Mouse (Mus musculus) neural tube, embryonic 14.5 days (tissue): Measurements from ENCODE around the gene Gm44805. TPM values are rescaled to one million over a fixed set of nuclear protein-coding genes. Genes with fewer than 3 reads are reported as not detected.

Experiments
- ATAC-seq: fragments of 200-750 bp; cut with Nextera tagmentation; 2 replicates; pipeline ENCODE4 v1.8.0; 2017; ENCODE audit warnings: low read depth, mild to moderate bottlenecking, moderate TSS enrichment, moderate library complexity
- H3K27ac ChIP-seq: fragments of 300-500 bp; sonication (generic); 2 replicates; pipeline ENCODE4 v1.5.1; 2014; ENCODE audit warnings: low read depth, mild to moderate bottlenecking, control low read depth, low read length, moderate library complexity, mixed read lengths
- H3K27me3 ChIP-seq: fragments of 300-500 bp; sonication (generic); 2 replicates; pipeline ENCODE4 v1.6.1; 2014; ENCODE audit warnings: low read length; ENCODE audit not compliant: control insufficient read depth, insufficient read depth
- H3K36me3 ChIP-seq: fragments of 300-500 bp; sonication (generic); 2 replicates; pipeline ENCODE4 v1.6.1; 2014; ENCODE audit warnings: low read length, mixed read lengths; ENCODE audit not compliant: control insufficient read depth, insufficient read depth
- H3K4me1 ChIP-seq: fragments of 300-500 bp; sonication (generic); 2 replicates; pipeline ENCODE4 v1.6.1; 2014; ENCODE audit warnings: low read length; ENCODE audit not compliant: control insufficient read depth, insufficient read depth
- H3K4me2 ChIP-seq: fragments of 300-500 bp; sonication (generic); 2 replicates; pipeline ENCODE4 v1.6.1; 2014; ENCODE audit warnings: mild to moderate bottlenecking, low read depth, low read length, control low read depth
- H3K4me3 ChIP-seq: fragments of 300-500 bp; sonication (generic); 2 replicates; pipeline ENCODE4 v1.5.1; 2014; ENCODE audit warnings: low read depth, low read length, control low read depth, mixed read lengths
- H3K9ac ChIP-seq: fragments of 300-500 bp; sonication (generic); replicated peaks from 2 replicates; pipeline ENCODE4 v1.6.1; 2014; ENCODE audit warnings: low read depth, mild to moderate bottlenecking, control low read depth, low read length, mixed read lengths
- H3K9me3 ChIP-seq: fragments of 300-500 bp; sonication (generic); 2 replicates; pipeline ENCODE4 v1.6.1; 2016; ENCODE audit warnings: low read length; ENCODE audit not compliant: control insufficient read depth
- WGBS: fragments of 180-500 bp; shearing (Covaris S2); extraction: QIAGEN DNeasy Blood & Tissue Kit; methylation state at CpG from one replicate; pipeline ENCODE4 v1.1.7; 2014; 5-methylcytosine and 5-hydroxymethylcytosine counted together
- polyA plus RNA-seq: library from polyadenylated mRNA; unstranded; fragments of >200 nt; fragmentation: Nextera tagmentation; extraction: Ambion mirVana; gene quantifications from 2 replicates; pipeline ENCODE4 v1.2.1, GENCODE M21; 2014

Gm44805 gene
- polyA plus RNA-seq, 1 experiment from 2014 or later, result not detected

DNA sequence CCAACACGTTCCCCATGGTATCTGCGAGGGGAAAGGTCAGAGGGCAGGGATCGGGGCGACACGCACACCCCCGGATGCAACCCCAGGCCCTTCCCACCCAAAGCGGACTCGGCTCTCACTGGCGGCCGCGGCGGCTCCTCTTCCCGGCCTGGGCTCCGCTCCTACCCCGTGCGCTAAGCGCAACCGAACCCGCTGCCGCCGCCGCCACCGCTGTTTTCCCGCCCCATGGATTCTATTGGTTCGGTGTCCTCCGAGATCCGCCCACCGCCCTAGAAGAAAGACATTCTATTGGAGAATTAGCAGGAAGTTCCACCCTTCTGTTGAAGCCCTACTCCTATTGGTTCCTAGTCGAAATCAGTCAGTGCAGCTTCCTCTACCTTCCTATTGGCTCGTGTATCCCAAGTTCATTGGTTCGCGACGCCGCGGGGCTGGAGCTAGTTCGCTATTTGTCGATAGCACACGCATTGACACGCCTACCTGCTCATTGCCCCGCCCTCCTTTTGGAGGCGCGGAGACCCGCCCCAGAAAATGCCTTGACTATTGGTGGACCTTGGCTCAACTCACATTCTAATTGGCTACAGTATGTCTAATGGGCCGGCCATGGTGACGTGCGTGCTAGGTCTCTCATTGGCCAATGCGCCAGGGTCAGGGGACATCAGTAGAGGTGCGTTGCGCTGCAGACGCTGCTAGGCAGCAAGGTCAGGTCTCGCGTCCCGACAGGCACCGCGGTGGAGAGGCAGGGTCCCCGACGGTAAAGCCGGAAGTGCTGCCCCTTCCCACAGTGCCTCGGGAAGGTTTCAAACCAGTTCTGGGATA, 34.2 kb upstream of the Gm44805 start, which contains the start of gene Tomm40:
Tomm40 (minus strand) TSS at position 200 of the 816 bp plus-strand sequence.
- peaks cover 12% of the 10 kb centered on the region for H3K4me1 ChIP-seq
- peak; percentile 98 for ATAC-seq
- H3K4me3 ChIP-seq, result peak within 1 kb of the TSS; percentile 79
- peak within 1 kb of the TSS; percentile 92 for H3K27ac ChIP-seq
- H3K9ac ChIP-seq, result peak within 1 kb of the TSS; percentile 88
- H3K36me3 ChIP-seq, result peaks cover 13% of the 10 kb centered on the region; the same call in 1 of the 2 replicates
- no peaks in the 10 kb centered on the region for H3K27me3 ChIP-seq
- no peaks in the 10 kb centered on the region for H3K9me3 ChIP-seq
- H3K4me2 ChIP-seq, result peak within 1 kb of the TSS; percentile 73
- under 1% methylated on average over 52 of the region's 59 CpGs for WGBS

DNA sequence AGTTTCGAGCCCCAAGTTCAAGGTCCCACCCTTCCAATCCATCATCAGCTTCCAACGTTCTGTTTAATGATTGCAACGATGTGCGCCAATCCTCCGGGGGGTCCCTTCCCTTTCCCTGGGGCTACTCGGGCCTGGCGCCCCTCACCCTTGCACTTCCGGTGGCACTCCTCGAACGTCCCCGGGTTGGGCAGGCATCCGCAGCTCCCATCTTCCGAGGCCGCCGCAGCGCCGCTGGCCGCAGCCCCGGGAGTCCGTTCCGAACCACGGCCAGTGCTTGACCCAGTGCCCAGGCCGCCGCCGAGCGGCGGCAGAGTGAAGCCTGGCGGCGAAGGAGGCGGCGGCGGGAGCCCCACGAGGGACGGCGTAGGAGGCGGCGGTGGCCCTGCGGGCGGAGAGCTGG, 33.6 kb upstream of the Gm44805 start:
- Histone ChIP-seq H3K4me2 (peak overlapping the region; percentile 65), H3K27me3 (no peaks in the 10 kb centered on the region), H3K9ac (peak overlapping the region; percentile 88), H3K27ac (peak overlapping the region; percentile 73), H3K4me1 (peaks cover 12% of the 10 kb centered on the region), H3K36me3 (peaks cover 14% of the 10 kb centered on the region; the same call in 1 of the 2 replicates), H3K9me3 (no peaks in the 10 kb centered on the region), H3K4me3 (peak overlapping the region; percentile 79)
- ATAC-seq, result no peak
- WGBS, result 1% methylated on average over 38 of the region's 39 CpGs

DNA sequence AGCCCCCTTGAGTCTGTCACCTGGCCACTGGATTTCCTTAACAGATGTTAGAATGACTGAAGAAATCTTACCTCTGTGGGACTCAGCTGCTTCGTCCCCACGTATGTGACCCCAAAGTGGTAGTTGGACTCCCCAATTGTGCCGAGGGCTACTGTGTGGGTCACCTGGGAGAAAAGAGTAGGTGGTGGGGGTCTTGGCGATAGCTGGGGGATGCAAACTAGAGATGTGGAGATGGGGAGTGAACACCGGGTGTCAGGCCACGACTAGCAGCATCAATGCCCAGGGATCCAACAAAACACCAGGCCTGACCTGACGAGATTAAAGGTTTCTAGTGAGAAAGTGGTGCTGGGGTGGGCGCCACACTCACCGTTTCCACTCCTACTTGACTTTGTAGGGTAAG, 32.4 kb upstream of the Gm44805 start:
- ATAC-seq, result no peak
- no peaks in the 10 kb centered on the region for H3K27me3 ChIP-seq
- H3K36me3 ChIP-seq, result peaks cover 22% of the 10 kb centered on the region
- H3K9ac ChIP-seq, result no peak overlapping the region
- no peak overlapping the region for H3K4me2 ChIP-seq
- WGBS, result 91% methylated on average over 9 of the region's 9 CpGs
- H3K4me3 ChIP-seq, result no peak overlapping the region
- peaks cover 12% of the 10 kb centered on the region for H3K4me1 ChIP-seq
- no peaks in the 10 kb centered on the region for H3K9me3 ChIP-seq
- H3K27ac ChIP-seq, result no peak overlapping the region

DNA sequence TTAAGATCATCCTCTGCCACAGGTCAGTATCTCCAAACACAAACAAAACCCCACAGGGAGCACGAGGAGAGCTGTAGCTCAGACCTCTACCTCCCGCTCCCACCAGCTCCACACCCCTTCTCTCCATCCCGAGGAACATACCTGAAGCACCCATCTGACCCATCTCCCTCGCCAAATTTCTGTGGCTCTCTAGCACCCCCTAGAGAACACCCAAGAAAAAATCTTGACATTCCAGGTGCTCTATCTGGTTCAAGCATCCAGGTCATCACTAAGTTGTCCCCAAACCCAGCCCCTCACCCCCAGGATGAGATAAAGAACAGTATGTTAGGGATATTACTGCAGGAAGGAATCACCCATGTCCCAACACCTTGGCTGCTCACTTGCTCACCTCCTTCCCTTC, 32.0 kb upstream of the Gm44805 start:
- peaks cover 22% of the 10 kb centered on the region for H3K36me3 ChIP-seq
- WGBS, result 66% methylated on average over 4 of the region's 4 CpGs
- no peak for ATAC-seq

DNA sequence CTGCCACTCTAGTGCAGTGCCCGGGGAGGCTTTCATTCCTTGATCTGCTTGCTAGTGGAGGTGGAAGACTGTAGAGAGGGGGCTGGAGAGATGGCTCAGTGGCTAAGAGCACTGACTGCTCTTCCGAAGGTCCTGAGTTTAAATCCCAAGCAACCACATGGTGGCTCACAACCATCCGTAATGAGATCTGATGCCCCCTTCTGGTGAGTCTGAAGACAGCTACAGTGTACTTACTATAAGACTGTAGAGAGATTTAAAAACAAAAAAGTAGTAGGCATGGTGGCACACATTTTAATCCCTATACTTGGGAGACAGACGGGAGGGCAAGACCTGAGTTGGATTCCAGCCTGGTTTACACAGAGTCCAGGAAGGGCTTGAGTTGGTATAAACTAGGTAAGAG, 31.2 kb upstream of the Gm44805 start:
- WGBS, result 80% methylated on average over 4 of the region's 4 CpGs
- Histone ChIP-seq H3K9me3 (no peaks in the 10 kb centered on the region), H3K27ac (no peak overlapping the region), H3K4me1 (peaks cover 12% of the 10 kb centered on the region), H3K36me3 (peaks cover 22% of the 10 kb centered on the region), H3K27me3 (no peaks in the 10 kb centered on the region), H3K9ac (no peak overlapping the region), H3K4me3 (no peak overlapping the region), H3K4me2 (no peak overlapping the region)
- ATAC-seq, result no peak

More for the DNA sequence above, 32.0 kb upstream of the Gm44805 start:
- Histone ChIP-seq H3K27me3 (no peaks in the 10 kb centered on the region), H3K27ac (no peak overlapping the region), H3K4me3 (no peak overlapping the region), H3K9me3 (no peaks in the 10 kb centered on the region), H3K4me1 (peaks cover 12% of the 10 kb centered on the region), H3K9ac (no peak overlapping the region), H3K4me2 (no peak overlapping the region)

DNA sequence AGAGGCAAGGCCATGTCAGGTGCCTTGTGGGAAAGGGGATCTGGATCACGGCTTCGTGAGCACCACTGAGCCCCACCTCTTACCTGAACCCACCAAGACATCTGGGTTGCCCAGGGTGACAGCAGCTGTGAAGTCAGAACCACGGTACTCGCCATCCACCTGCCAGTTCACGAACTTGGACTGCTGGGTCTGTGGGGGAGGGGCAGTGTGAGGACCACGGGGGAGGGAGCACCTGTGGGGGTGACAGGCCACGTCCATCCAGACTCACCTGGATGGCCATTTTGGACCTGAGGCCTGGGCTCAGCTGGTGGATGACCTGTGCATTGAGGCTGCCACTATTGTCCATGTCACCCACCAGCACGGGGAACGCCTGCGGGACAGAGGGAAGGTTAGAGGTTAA, 29.4 kb upstream of the Gm44805 start:
- Histone ChIP-seq H3K4me2 (no peak overlapping the region), H3K4me1 (peaks cover 9% of the 10 kb centered on the region), H3K4me3 (no peak overlapping the region), H3K27me3 (no peaks in the 10 kb centered on the region), H3K9ac (no peak overlapping the region), H3K36me3 (peaks cover 22% of the 10 kb centered on the region), H3K9me3 (no peaks in the 10 kb centered on the region), H3K27ac (no peak overlapping the region)
- WGBS, result 93% methylated on average over 10 of the region's 10 CpGs
- no peak for ATAC-seq

DNA sequence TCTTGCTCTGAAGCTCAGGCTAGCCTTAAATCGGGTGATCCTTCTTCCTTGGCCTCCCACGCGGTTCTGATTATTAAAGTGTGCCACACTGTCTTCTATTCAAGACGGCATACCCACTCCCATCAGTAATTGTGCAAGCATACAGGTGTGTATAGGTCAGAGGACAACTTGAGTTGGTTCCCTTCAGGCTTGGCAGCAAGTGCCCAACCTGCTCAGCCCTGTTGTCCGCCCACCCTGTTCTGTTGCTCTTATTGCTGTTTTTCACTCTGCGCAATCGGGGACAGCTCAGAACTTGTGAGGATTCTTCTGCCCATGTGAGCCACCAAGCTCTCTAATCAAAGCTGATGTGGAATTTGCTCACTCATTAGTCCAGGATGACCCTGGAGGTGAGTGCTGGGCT, 24.0 kb upstream of the Gm44805 start:
- no peak overlapping the region for H3K27ac ChIP-seq
- H3K4me2 ChIP-seq, result no peak overlapping the region
- 92% methylated on average over 7 of the region's 7 CpGs for WGBS
- H3K4me3 ChIP-seq, result no peak overlapping the region
- peaks cover 15% of the 10 kb centered on the region for H3K36me3 ChIP-seq
- H3K9ac ChIP-seq, result no peak overlapping the region
- H3K9me3 ChIP-seq, result no peaks in the 10 kb centered on the region
- H3K27me3 ChIP-seq, result no peaks in the 10 kb centered on the region
- no peak for ATAC-seq
- H3K4me1 ChIP-seq, result no peaks in the 10 kb centered on the region

DNA sequence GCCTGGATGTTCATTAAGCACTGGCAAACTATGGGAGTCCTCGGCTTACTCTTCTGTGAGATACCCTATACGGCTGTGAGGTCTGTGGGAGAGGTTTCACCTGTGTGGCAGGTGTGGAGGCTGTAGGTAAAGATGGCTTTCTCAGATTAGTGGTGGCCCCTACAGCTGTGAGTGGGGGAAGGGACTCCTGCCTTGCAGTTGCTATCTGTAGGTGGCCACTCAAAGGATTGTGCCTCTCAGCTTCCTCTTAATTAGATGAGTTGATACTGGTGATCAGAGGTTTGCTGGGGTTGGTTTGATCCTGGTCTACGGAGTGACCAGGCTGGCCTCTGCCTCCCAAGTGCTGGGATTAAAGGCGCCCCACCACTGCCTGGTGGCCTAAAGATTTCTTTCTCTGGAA, 23.3 kb upstream of the Gm44805 start:
- Histone ChIP-seq H3K4me3 (no peak overlapping the region), H3K9me3 (no peaks in the 10 kb centered on the region), H3K4me2 (no peak overlapping the region), H3K27ac (no peak overlapping the region), H3K9ac (no peak overlapping the region), H3K4me1 (no peaks in the 10 kb centered on the region), H3K27me3 (no peaks in the 10 kb centered on the region), H3K36me3 (peaks cover 14% of the 10 kb centered on the region)
- 93% methylated on average over 4 of the region's 4 CpGs for WGBS
- no peak for ATAC-seq

DNA sequence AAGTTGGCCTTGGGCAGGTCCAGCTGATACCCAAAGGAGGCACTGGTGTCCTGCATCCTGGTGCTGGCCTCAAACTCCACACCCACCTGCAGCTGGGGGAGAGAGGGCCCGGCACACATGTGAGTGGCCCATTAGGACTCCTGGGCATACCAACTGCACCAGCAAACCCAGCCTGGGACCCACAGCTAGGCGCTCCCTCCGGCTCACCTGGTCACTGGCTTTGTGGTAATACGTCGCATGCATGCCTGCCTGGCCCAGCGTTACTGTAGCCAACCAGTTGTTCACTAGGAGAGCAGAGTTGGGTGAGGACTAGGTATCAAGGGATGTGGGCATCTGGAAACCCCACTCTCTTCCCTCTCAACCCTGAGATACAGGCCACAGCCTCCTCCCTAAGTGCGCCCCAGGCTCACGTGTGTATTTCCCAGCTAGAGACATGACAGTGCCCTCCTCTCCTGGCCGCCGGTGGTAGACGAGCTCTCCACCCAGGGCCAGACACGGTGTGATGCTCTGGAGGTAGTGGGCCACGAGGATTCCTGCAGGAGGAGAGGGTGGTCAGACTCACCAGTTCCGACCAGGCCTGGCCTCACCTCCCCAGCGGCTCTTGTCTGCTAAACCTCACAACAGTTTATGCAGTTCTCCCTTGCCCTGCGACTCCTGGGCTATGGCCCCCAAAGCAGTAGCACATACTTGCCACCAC, 21.8 kb upstream of the Gm44805 start:
- H3K4me3 ChIP-seq, result no peak overlapping the region

More for the DNA sequence above, 21.8 kb upstream of the Gm44805 start:
- WGBS, result 94% methylated on average over 16 of the region's 16 CpGs
- ATAC-seq, result no peak
- Histone ChIP-seq H3K27me3 (no peaks in the 10 kb centered on the region), H3K9ac (no peak overlapping the region), H3K4me2 (no peak overlapping the region), H3K4me1 (peaks cover 5% of the 10 kb centered on the region), H3K36me3 (peaks cover 7% of the 10 kb centered on the region; the same call in 1 of the 2 replicates), H3K27ac (no peak overlapping the region), H3K9me3 (no peaks in the 10 kb centered on the region)
